Mouse (Mus musculus) layer of hippocampus, postnatal 25 days (tissue): ENCODE data around the gene Gm10184. TPM values are rescaled to one million over a fixed set of nuclear protein-coding genes. Genes with fewer than 3 reads are reported as not detected.
"Not testable (repeated sequence)": the region's sequence is repeated elsewhere in the genome, so short reads cannot be mapped to it uniquely, and the experiment has no call there.

Experiments
- DNase-seq, 2 experiments: peaks; one replicate each; pipeline ENCODE4 v3.0.0; 2022; ENCODE audit warnings: mixed read lengths in 2 of 2, low spot score in 1 of 2; ENCODE audit errors: extremely low spot score in 1 of 2
- total RNA-seq, 2 experiments: library from RNA; stranded (reverse); gene quantifications; 2 replicates each; pipeline ENCODE4 v1.2.3; 2021

Gm10184 gene
- total RNA-seq = 1 to 10 TPM; 6.1 to 8.4 TPM

GRCm38 (mm10) chr17:89910349-89910748, at the start of gene Gm10184:
Gm10184 (minus strand) TSS chr17:89910449.
- DNase-seq = no peak

- no peak for DNase-seq
Observed at GRCm38 (mm10) chr17:89933950-89934349, 23.7 kb upstream of the Gm10184 start.

GRCm38 (mm10) chr17:89907686-89908085, 2.6 kb downstream of the Gm10184 start:
- no peak for DNase-seq

GRCm38 (mm10) chr17:89904701-89905100, 5.5 kb downstream of the Gm10184 start:
- not testable (repeated sequence) for DNase-seq

GRCm38 (mm10) chr17:89902767-89903166, 7.5 kb downstream of the Gm10184 start:
- DNase-seq = no peak

- DNase-seq = no peak
Observed at GRCm38 (mm10) chr17:89900610-89901009, 9.6 kb downstream of the Gm10184 start.

- DNase-seq = no peak
Observed at GRCm38 (mm10) chr17:89899813-89900212, 10.4 kb downstream of the Gm10184 start.

- no peak for DNase-seq
Observed at GRCm38 (mm10) chr17:89864996-89865395, 45.3 kb downstream of the Gm10184 start.
